Comparison of ENCODE assay signal across 14 mouse cellular contexts in genomic region chr3:154367327-154367726, GRCm38 (mm10). TPM values are rescaled to one million over a fixed set of nuclear protein-coding genes. Genes with fewer than 3 reads are reported as not detected.
DNase-seq lines count a peak whose midpoint lies in the region; ATAC-seq and TF ChIP-seq lines count a peak whose summit lies in the region.
"Had no signal": no experiment of that assay in that cellular context is flagged by ENCODE, and none has a peak within 500 bp of the region (broad histone marks: within the 10 kb centered on the region; RNA-seq: fewer than 3 reads in every experiment).

No protein-coding gene starts in this region.

- H3K9ac ChIP-seq in embryonic facial prominence, embryonic 12.5 days = no peak overlapping the region
- H3K9ac ChIP-seq in limb, embryonic 13.5 days = no peak overlapping the region
- H3K9ac ChIP-seq in intestine, postnatal 0 days (ENCODE audit: low read depth, low read length) = no peak overlapping the region
- H3K9ac ChIP-seq: heart, embryonic 13.5 days; hindbrain, embryonic 14.5 days; liver, postnatal 0 days had no signal

- peaks cover 25% of the 10 kb centered on the region for H3K4me1 ChIP-seq in embryonic facial prominence, embryonic 12.5 days
- peaks cover 22% of the 10 kb centered on the region for H3K4me1 ChIP-seq in limb, embryonic 13.5 days
- no peaks in the 10 kb centered on the region for H3K4me1 ChIP-seq in intestine, postnatal 0 days (replicated peaks; ENCODE audit: control insufficient read depth, insufficient read depth, low read length)

- H3K27me3 ChIP-seq in embryonic facial prominence, embryonic 12.5 days = no peaks in the 10 kb centered on the region
- no peaks in the 10 kb centered on the region; the same call in 1 of the 2 replicates for H3K27me3 ChIP-seq in limb, embryonic 13.5 days
- H3K27me3 ChIP-seq in intestine, postnatal 0 days (replicated peaks; ENCODE audit: control insufficient read depth, insufficient read depth, low read length) = no peaks in the 10 kb centered on the region

- H3K36me3 ChIP-seq in embryonic facial prominence, embryonic 12.5 days = no peaks in the 10 kb centered on the region
- H3K36me3 ChIP-seq in limb, embryonic 13.5 days = no peaks in the 10 kb centered on the region
- H3K36me3 ChIP-seq in intestine, postnatal 0 days (ENCODE audit: control insufficient read depth, insufficient read depth) = no peaks in the 10 kb centered on the region
- H3K36me3 ChIP-seq: heart, embryonic 13.5 days; midbrain, embryonic 10.5 days had no signal

- peak; percentile 25 for DNase-seq in gastrocnemius, postnatal 14 days
- DNase-seq in gastrocnemius, adult 2 months = no peak
- DNase-seq in lung, postnatal 36 days = peak; percentile 1
- DNase-seq in lung, postnatal 4 days = no peak
- DNase-seq: cerebellum, adult 11-12 months; liver, postnatal 0 days; thymus, postnatal 36 days had no signal

- TF ChIP-seq CTCF in gastrocnemius, adult 2 months (IDR thresholded peaks at IDR 0.05) = no peak
- TF ChIP-seq CTCF in intestine, postnatal 0 days (IDR thresholded peaks at IDR 0.05; ENCODE audit: low read depth) = no peak

- no peaks in the 10 kb centered on the region for H3K9me3 ChIP-seq in embryonic facial prominence, embryonic 12.5 days
- no peaks in the 10 kb centered on the region for H3K9me3 ChIP-seq in limb, embryonic 13.5 days
- no peaks in the 10 kb centered on the region for H3K9me3 ChIP-seq in intestine, postnatal 0 days (ENCODE audit: control insufficient read depth)
- H3K9me3 ChIP-seq: heart, embryonic 13.5 days; midbrain, embryonic 10.5 days had no signal

- no peak overlapping the region for H3K4me2 ChIP-seq in embryonic facial prominence, embryonic 12.5 days (replicated peaks)
- no peak overlapping the region for H3K4me2 ChIP-seq in limb, embryonic 13.5 days (replicated peaks)
- H3K4me2 ChIP-seq in intestine, postnatal 0 days (replicated peaks; ENCODE audit: low read depth) = no peak overlapping the region
- H3K4me2 ChIP-seq: heart, embryonic 13.5 days; hindbrain, embryonic 14.5 days had no signal

- no peak overlapping the region for H3K4me3 ChIP-seq in gastrocnemius, adult 2 months
- H3K4me3 ChIP-seq in embryonic facial prominence, embryonic 12.5 days = no peak overlapping the region
- H3K4me3 ChIP-seq in limb, embryonic 13.5 days = no peak overlapping the region
- no peak overlapping the region for H3K4me3 ChIP-seq in intestine, postnatal 0 days (ENCODE audit: low read depth, low read length)
- H3K4me3 ChIP-seq: heart, embryonic 13.5 days; midbrain, embryonic 10.5 days had no signal

- H3K27ac ChIP-seq in gastrocnemius, adult 2 months = no peak overlapping the region
- peak overlapping the region; percentile 63 for H3K27ac ChIP-seq in embryonic facial prominence, embryonic 12.5 days
- H3K27ac ChIP-seq in limb, embryonic 13.5 days = no peak overlapping the region
- H3K27ac ChIP-seq in intestine, postnatal 0 days (ENCODE audit: low read depth, low read length) = no peak overlapping the region
- H3K27ac ChIP-seq: heart, embryonic 13.5 days; hindbrain, embryonic 14.5 days; midbrain, embryonic 10.5 days had no signal

- intact Hi-C loops in gastrocnemius, postnatal 14 days (cut with DNase I; ENCODE audit: low total_unique reads) = no loop called here
- intact Hi-C loops in gastrocnemius, adult 2 months (cut with DNase I) = no loop called here

- ATAC-seq in embryonic facial prominence, embryonic 12.5 days (ENCODE audit: insufficient number of reproducible peaks, insufficient read depth, low FRiP score, low TSS enrichment) = peak; percentile 58; the same call in 1 of the 2 replicates
- ATAC-seq in limb, embryonic 13.5 days (ENCODE audit: low FRiP score, low read depth) = peak; percentile 54; the same call in 1 of the 2 replicates
- ATAC-seq in intestine, postnatal 0 days = no peak
- ATAC-seq: liver, postnatal 0 days had no signal

- 27% methylated on average over 3 of the region's 3 CpGs for WGBS in embryonic facial prominence, embryonic 12.5 days
- WGBS in limb, embryonic 13.5 days = 9% methylated on average over 3 of the region's 3 CpGs
- WGBS in intestine, postnatal 0 days = 59% methylated on average over 3 of the region's 3 CpGs

RNA-seq across cellular contexts. Expression of gene Lhx8, which starts 36.9 kb away (rescaled TPM):
- total RNA-seq in gastrocnemius, postnatal 14 days (2021) = under 1 TPM; 0.12 to 0.33 TPM
- under 1 TPM in 1 of 2 experiments, not detected in 1; 0.11 TPM for total RNA-seq in gastrocnemius, adult 2 months (2021)
- 60.9 and 72.6 TPM in 2 replicates for polyA plus RNA-seq in embryonic facial prominence, embryonic 12.5 days (2016; fragmentation: Nextera tagmentation; extraction: Ambion mirVana)
- polyA plus RNA-seq in limb, embryonic 13.5 days (2015; fragmentation: Nextera tagmentation; extraction: Ambion mirVana) = 1.5 and 1.8 TPM in 2 replicates
- polyA plus RNA-seq in intestine, postnatal 0 days (2015; fragmentation: Nextera tagmentation; extraction: Ambion mirVana) = not detected in 2 replicates
- polyA plus RNA-seq: hindbrain, embryonic 14.5 days; liver, postnatal 0 days; stomach, embryonic 14.5 days had no signal

Comparison
In these comparisons a context has a peak if more than half of its experiments do, and no peak if none do; other contexts are left out.
1. DNase-seq: peak in gastrocnemius, postnatal 14 days (single experiment) and lung, postnatal 36 days (single experiment); none in gastrocnemius, adult 2 months (single experiment) and lung, postnatal 4 days (0 of 2).
2. RNA of gene Lhx8, which starts 36.9 kb away (polyA plus RNA-seq): 60.9 to 72.6 TPM in embryonic facial prominence, embryonic 12.5 days; 1.5 to 1.8 TPM in limb, embryonic 13.5 days and not detected in intestine, postnatal 0 days; every median in the first group is over 10 times any median in the second.